Mouse (Mus musculus) kidney, postnatal 0 days (tissue): ENCODE data around the gene Fbxo31. TPM values are rescaled to one million over a fixed set of nuclear protein-coding genes. Genes with fewer than 3 reads are reported as not detected.

Experiments used
- ATAC-seq: fragments of 200-750 bp; cut with Nextera tagmentation; replicated peaks from 2 replicates; pipeline ENCODE4 v1.8.0; 2017; ENCODE audit warnings: low read depth, moderate number of reproducible peaks, moderate TSS enrichment, moderate library complexity; ENCODE audit not compliant: low FRiP score
- DNase-seq: peaks from one replicate; pipeline ENCODE4 v3.0.0-alpha.2; 2016; ENCODE audit warnings: low spot score
- H3K27ac ChIP-seq: fragments of 300-500 bp; sonication (generic); 2 replicates; pipeline ENCODE4 v1.5.1; 2014; ENCODE audit warnings: mild to moderate bottlenecking
- H3K27me3 ChIP-seq: fragments of 300-500 bp; sonication (generic); 2 replicates; pipeline ENCODE4 v1.6.1; 2014; ENCODE audit warnings: low read length, mixed read lengths; ENCODE audit not compliant: insufficient read depth
- H3K36me3 ChIP-seq: fragments of 300-500 bp; sonication (generic); 2 replicates; pipeline ENCODE4 v1.6.1; 2014; ENCODE audit warnings: low read length, mixed read lengths; ENCODE audit not compliant: insufficient read depth
- H3K4me1 ChIP-seq: fragments of 300-500 bp; sonication (generic); replicated peaks from 2 replicates; pipeline ENCODE4 v1.6.1; 2014; ENCODE audit warnings: antibody characterized with exemption, low read length, mixed read lengths; ENCODE audit not compliant: insufficient read depth
- H3K4me2 ChIP-seq: fragments of 300-500 bp; sonication (generic); 2 replicates; pipeline ENCODE4 v1.6.1; 2014; ENCODE audit warnings: mild to moderate bottlenecking, low read length, moderate library complexity, mixed read lengths
- H3K4me3 ChIP-seq: fragments of 300-500 bp; sonication (generic); replicated peaks from 2 replicates; pipeline ENCODE4 v1.5.1; 2014; ENCODE audit warnings: low read depth, low read length
- H3K9ac ChIP-seq: fragments of 300-500 bp; sonication (generic); 2 replicates; pipeline ENCODE4 v1.6.1; 2014; ENCODE audit warnings: low read depth, low read length
- H3K9me3 ChIP-seq: fragments of 300-500 bp; sonication (generic); replicated peaks from 2 replicates; pipeline ENCODE4 v1.6.1; 2016; ENCODE audit warnings: low read length, inconsistent platforms, mixed read lengths
- CTCF ChIP-seq: IDR thresholded peaks from 2 replicates; pipeline ENCODE4 v1.5.1; 2016; ENCODE audit warnings: antibody characterized with exemption, low read depth, mild to moderate bottlenecking, moderate library complexity
- WGBS: fragments of 180-500 bp; shearing (Covaris S2); extraction: QIAGEN DNeasy Blood & Tissue Kit; methylation state at CpG from one replicate; pipeline ENCODE4 v1.1.7; 2014; 5-methylcytosine and 5-hydroxymethylcytosine counted together
- polyA plus RNA-seq: library from polyadenylated mRNA; unstranded; fragments of >200 nt; fragmentation: Nextera tagmentation; extraction: Ambion mirVana; gene quantifications from 2 replicates; pipeline ENCODE4 v1.2.1, GENCODE M21; 2015

Fbxo31 gene
- polyA plus RNA-seq, 1 experiment from 2014 or later = 14.9 TPM

- Histone ChIP-seq H3K9ac (no peak overlapping the region), H3K4me2 (no peak overlapping the region), H3K4me3 (no peak overlapping the region), H3K4me1 (peaks cover 18% of the 10 kb centered on the region), H3K27ac (peak overlapping the region; percentile 60), H3K9me3 (no peaks in the 10 kb centered on the region), H3K27me3 (no peaks in the 10 kb centered on the region), H3K36me3 (no peaks in the 10 kb centered on the region)
- DNase-seq (peak; percentile 16), ATAC-seq (no peak)
- 18% methylated on average over 9 of the region's 9 CpGs for WGBS
- no peak for TF ChIP-seq CTCF
Measured at GRCm38 (mm10) chr8:121580465-121580864, 1.9 kb upstream of the Fbxo31 start.

GRCm38 (mm10) chr8:121577751-121578675 lies 593 bp downstream of the Fbxo31 start:
- Histone ChIP-seq H3K4me1 (peaks cover 15% of the 10 kb centered on the region), H3K4me2 (peak overlapping the region; percentile 92), H3K27ac (peak overlapping the region; percentile 26; the same call in 1 of the 2 replicates), H3K27me3 (no peaks in the 10 kb centered on the region), H3K36me3 (no peaks in the 10 kb centered on the region), H3K9ac (peak overlapping the region; percentile 85), H3K4me3 (peak overlapping the region; percentile 88), H3K9me3 (no peaks in the 10 kb centered on the region)
- under 1% methylated on average over 38 of the region's 44 CpGs for WGBS
- no peak for TF ChIP-seq CTCF
- ATAC-seq = peak; percentile 69; the same call in 1 of the 2 replicates
- DNase-seq = peak; percentile 10

DNA sequence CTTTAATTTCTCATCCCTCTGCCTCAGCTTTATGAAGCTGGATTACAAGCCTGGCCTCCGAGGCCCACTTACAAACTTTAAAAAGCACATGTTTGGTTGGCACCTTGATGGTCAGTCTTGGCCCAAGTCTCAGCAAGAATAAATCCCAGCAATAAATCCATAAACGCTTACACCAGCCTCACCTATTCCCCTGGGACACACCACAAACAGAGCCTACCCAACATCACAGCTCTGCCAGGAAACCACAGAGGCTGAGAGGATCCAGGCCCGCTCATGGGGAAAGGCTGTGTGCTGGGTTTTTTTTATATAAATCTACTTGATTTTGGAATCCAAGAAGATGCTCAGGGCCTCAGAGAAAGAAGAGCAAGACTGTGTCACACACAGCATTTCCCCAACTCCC lies 2.9 kb downstream of the Fbxo31 start:
- H3K36me3 ChIP-seq = no peaks in the 10 kb centered on the region
- no peak overlapping the region for H3K4me2 ChIP-seq
- H3K9ac ChIP-seq = no peak overlapping the region
- no peaks in the 10 kb centered on the region for H3K27me3 ChIP-seq
- ATAC-seq (no peak), DNase-seq (no peak)
- no peak overlapping the region for H3K27ac ChIP-seq
- TF ChIP-seq CTCF = no peak
- peaks cover 15% of the 10 kb centered on the region for H3K4me1 ChIP-seq
- 53% methylated on average over 3 of the region's 3 CpGs for WGBS
- no peaks in the 10 kb centered on the region for H3K9me3 ChIP-seq
- no peak overlapping the region for H3K4me3 ChIP-seq

DNA sequence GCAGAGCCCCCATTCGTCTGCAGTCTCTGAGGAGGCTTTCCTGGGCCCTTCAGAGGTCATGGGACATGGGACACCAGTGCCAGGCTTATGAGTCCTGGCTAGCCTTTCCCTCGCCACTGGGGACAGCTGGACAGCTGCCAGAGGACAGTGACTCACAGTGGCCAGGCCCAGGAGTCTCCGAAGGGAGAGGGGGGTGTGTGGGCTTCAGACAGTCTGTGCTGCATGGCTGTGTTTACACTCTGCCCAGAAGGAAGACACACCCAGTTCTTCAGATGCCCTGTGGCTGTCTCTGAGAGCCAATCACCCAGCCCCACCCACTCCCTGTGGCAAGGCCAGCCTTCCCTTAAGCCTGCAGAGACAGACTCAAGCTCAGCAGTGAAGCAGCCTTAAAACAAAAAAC lies 5.3 kb downstream of the Fbxo31 start:
- TF ChIP-seq CTCF = no peak

DNA sequence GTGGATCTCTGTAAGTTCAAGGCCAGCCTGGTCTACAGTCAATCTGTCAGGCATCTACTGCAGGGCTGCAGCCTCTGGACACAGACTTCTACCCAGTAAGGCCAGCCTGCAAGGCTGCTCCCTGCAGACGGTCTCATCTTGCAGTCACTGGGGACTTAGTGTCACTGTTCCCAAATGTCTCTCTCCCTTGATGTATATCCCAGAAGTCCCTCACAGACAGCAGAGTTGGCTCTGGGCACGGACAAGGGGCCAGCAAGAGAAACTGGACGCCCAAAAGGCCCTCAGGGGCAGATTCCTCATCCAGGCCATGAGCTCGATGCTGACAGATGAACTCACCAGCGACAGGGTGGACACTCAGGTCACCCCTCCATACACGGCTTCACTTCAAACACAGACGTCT lies 6.5 kb downstream of the Fbxo31 start:
- H3K27me3 ChIP-seq = no peaks in the 10 kb centered on the region
- no peak overlapping the region for H3K4me3 ChIP-seq
- DNase-seq = no peak
- H3K9ac ChIP-seq = no peak overlapping the region
- H3K27ac ChIP-seq = no peak overlapping the region
- H3K9me3 ChIP-seq = no peaks in the 10 kb centered on the region
- no peaks in the 10 kb centered on the region for H3K36me3 ChIP-seq
- no peak for ATAC-seq
- no peak overlapping the region for H3K4me2 ChIP-seq
- TF ChIP-seq CTCF = no peak
- H3K4me1 ChIP-seq = peaks cover 6% of the 10 kb centered on the region
- 67% methylated on average over 7 of the region's 7 CpGs for WGBS

More for the DNA sequence above, 5.3 kb downstream of the Fbxo31 start:
- H3K9ac ChIP-seq = no peak overlapping the region
- H3K4me1 ChIP-seq = peaks cover 15% of the 10 kb centered on the region
- DNase-seq = peak; percentile 62
- 28% methylated on average over 3 of the region's 3 CpGs for WGBS
- no peak overlapping the region for H3K27ac ChIP-seq
- H3K36me3 ChIP-seq = no peaks in the 10 kb centered on the region
- no peaks in the 10 kb centered on the region for H3K9me3 ChIP-seq
- H3K4me3 ChIP-seq = no peak overlapping the region
- H3K27me3 ChIP-seq = no peaks in the 10 kb centered on the region
- no peak overlapping the region for H3K4me2 ChIP-seq
- peak; percentile 76 for ATAC-seq

DNA sequence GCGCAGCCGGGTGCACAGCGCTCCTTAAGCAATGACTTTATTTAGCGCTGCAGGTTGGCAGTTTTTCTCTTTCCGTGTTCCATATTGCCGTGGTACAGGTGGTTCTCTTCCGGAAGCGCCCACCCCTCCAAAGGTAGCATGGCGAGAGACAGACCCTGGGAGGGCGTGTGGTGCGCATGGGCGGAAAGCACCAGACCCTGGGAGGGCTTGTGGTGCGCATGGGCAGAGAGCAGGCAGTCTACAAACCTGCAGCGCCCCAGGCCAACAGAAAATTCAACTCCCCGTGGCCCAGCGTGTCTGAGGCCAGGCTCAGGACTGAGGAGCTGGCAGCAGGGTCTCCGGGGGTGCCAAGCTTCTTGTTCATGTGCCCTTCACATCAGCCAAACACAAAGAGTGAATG lies 7.8 kb downstream of the Fbxo31 start:
- H3K4me2 ChIP-seq = no peak overlapping the region
- no peak for DNase-seq
- 0 out of 2 replicates have a peak, but pooled peaks cover under 1% of the 10 kb centered on the region for H3K36me3 ChIP-seq
- no peak for TF ChIP-seq CTCF
- no peak for ATAC-seq
- no peak overlapping the region for H3K27ac ChIP-seq
- H3K4me3 ChIP-seq = no peak overlapping the region
- 84% methylated on average over 17 of the region's 17 CpGs for WGBS
- H3K4me1 ChIP-seq = no peaks in the 10 kb centered on the region
- no peaks in the 10 kb centered on the region for H3K27me3 ChIP-seq
- no peak overlapping the region for H3K9ac ChIP-seq
- no peaks in the 10 kb centered on the region for H3K9me3 ChIP-seq
